Mouse (Mus musculus) embryonic fibroblast, embryonic 13.5 days (primary cell): ENCODE data around the gene A630023A22Rik. TPM values are rescaled to one million over a fixed set of nuclear protein-coding genes. Genes with fewer than 3 reads are reported as not detected.

Experiments used
- H3K27ac ChIP-seq: 2 replicates; pipeline ENCODE4 v1.5.1; 2012; ENCODE audit warnings: low read length, control low read depth, inconsistent platforms; ENCODE audit not compliant: insufficient read depth
- H3K4me1 ChIP-seq: 2 replicates; pipeline ENCODE4 v1.6.1; 2011; ENCODE audit warnings: low read length; ENCODE audit not compliant: control insufficient read depth, insufficient read depth
- H3K4me3 ChIP-seq: 2 replicates; pipeline ENCODE4 v1.5.1; 2011; ENCODE audit warnings: mild to moderate bottlenecking, control low read depth, low read length; ENCODE audit not compliant: insufficient read depth
- CTCF ChIP-seq: IDR thresholded peaks from 2 replicates; pipeline ENCODE4 v1.5.1; 2011; ENCODE audit warnings: mild to moderate bottlenecking, control low read depth, low read length, moderate library complexity, borderline replicate concordance; ENCODE audit not compliant: insufficient read depth
- POLR2A ChIP-seq: IDR thresholded peaks from 2 replicates; pipeline ENCODE4 v1.6.1; 2011; ENCODE audit warnings: low read depth, mild to moderate bottlenecking, control low read depth, low read length, moderate library complexity
- polyA plus RNA-seq: library from polyadenylated mRNA; stranded (reverse); fragments of >200 nt; gene quantifications from 2 replicates; pipeline ENCODE4 v1.2.4, GENCODE M21; 2011; ENCODE audit warnings: low read depth; ENCODE audit not compliant: missing spikeins, insufficient read length

A630023A22Rik gene
- polyA plus RNA-seq: 1.6 and 2.8 TPM in 2 replicates

DNA sequence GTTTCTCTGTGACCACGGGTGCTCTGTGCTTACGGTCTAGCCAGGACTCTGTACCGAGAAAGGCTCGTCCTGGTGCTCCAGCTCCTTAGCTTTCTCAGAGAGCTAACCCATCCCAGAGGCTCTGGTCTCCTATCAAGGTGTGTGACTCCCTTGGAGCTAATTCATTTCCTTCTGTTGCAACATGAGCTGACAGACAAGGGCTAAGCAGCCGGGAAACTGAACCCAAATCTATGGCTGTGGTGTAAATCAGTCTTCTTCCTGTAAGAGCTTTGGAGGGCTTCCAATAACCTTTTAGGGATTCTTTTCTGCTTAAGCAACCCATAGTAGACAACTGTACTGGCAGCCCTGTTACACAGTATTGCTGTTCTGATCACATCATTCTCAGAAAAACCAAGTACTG lies at the start of gene A630023A22Rik:
TSS of gene A630023A22Rik (minus strand) at position 154 of the 400 bp plus-strand sequence.
- TF ChIP-seq CTCF (no peak), POLR2A (no peak)
- peaks cover 15% of the 10 kb centered on the region for H3K4me1 ChIP-seq
- no peak within 1 kb of the TSS for H3K4me3 ChIP-seq
- H3K27ac ChIP-seq: peak within 1 kb of the TSS; percentile 62

DNA sequence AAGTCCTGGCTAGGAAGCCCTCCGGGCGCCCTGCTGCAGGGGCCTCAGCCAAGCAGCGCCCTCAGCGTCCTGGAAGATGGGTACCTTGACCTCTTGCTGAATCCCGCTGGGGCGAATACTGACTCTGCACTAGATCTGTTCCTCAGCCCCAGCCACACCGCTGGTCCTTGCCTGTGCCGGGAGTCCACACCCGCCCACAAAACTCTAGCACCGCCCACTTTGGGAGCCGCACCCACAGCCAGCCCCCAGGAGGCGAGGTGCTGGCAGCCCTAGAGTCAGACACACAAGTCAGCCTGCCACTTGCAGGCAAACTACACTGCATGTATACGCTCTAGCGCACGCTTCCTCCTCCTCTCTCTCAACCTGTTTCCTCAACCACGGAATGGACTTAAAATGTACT lies 49.8 kb upstream of the A630023A22Rik start, which contains the start of gene Npy4r:
TSS of gene Npy4r (minus strand) at position 148 of the 400 bp plus-strand sequence.
- Histone ChIP-seq H3K27ac (no peak within 1 kb of the TSS), H3K4me3 (no peak within 1 kb of the TSS), H3K4me1 (0 out of 2 replicates have a peak, but pooled peaks cover 3% of the 10 kb centered on the region)
- no peak for TF ChIP-seq POLR2A
- no peak for TF ChIP-seq CTCF

DNA sequence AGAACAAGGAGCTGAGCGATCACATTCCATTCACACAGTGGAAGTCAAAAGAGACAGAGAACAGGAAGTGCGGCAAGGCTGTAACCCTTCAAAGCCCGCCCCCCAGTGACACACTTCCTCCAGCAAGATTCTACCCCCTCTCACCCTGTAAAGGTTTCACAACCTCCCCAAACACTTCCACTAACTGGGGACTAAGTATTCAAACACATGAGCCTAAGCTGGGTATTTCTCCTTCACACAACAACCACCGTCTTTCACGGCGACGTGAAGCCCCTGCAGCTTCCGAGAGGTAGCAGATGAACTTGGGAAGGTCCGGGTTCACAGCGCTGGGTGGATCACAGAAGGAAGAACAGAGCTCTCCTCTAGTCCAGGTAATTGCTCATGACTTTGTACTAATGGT lies 40.4 kb upstream of the A630023A22Rik start:
- TF ChIP-seq CTCF (no peak), POLR2A (no peak)
- Histone ChIP-seq H3K4me3 (no peak overlapping the region), H3K27ac (no peak overlapping the region), H3K4me1 (no peaks in the 10 kb centered on the region; the same call in 1 of the 2 replicates)

DNA sequence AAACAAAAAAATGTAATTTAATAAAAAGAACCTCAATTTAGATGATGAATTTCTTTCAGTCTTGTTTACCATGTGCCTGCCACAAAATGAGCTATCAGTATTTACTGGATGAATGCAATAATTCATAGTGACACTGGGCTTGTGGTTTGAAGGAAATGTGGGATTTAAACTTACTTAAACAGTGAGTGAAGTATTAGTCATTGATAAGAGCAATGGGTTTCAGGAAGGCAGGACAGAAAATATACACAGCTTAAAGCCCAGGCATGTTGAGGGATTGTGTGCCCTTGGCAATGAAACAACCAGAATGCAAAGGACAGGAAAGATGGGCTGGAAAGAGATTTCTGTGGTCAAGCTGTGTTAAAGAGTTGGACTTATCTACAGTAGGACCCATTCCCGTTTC lies 39.8 kb upstream of the A630023A22Rik start:
- TF ChIP-seq POLR2A: no peak
- no peak for TF ChIP-seq CTCF
- no peak overlapping the region for H3K4me3 ChIP-seq
- peak overlapping the region; percentile 23; the same call in 1 of the 2 replicates for H3K27ac ChIP-seq
- H3K4me1 ChIP-seq: no peaks in the 10 kb centered on the region; the same call in 1 of the 2 replicates

DNA sequence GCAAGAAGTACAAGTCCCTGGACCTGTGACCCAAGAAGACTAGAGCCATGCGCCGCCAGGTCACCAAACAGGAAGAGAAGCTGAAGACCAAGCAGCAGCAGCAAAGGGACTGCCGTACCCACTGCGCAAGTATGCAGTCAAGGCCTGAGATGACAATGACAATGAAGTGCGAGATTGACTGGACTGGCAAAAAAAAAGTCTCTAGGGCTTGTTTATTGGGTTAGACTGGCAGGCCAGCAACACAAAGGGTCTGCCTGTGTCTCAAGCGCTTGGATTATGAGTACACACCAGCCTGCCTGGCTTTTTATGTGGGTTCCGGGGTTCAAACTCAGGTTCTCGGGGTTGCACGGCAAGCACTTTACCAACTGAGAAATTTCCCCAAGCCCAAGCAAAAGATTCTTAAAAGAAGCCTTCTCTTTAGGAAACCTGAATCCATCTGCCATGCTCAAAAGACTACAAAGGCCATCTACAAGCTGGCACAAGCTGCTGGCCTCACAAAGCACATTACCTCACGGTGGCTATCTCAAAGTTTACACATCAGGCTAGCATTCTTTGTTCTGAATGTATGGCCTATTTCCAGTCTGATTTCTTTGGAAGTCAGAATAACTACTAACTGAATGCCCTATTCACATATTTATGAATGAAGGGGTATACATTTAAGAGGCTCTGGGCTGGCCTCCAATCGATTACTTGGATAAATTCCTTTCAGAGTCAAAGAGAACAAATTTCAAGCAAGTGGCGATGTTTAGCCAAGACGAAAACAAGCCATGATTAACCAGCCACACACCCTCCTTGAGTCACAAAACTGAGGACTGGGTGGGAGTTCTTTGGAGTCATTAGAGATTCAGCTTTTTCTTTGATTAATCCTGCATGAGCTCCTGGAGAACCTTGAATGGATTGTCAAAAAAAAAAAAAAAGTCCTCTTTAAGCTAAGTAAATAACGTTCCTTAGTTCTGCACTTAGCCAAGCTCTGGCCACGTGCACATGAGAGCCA lies 37.4 kb upstream of the A630023A22Rik start:
- TF ChIP-seq CTCF (no peak), POLR2A (no peak)
- H3K4me1 ChIP-seq: no peaks in the 10 kb centered on the region; the same call in 1 of the 2 replicates
- H3K4me3 ChIP-seq: no peak overlapping the region
- no peak overlapping the region for H3K27ac ChIP-seq

DNA sequence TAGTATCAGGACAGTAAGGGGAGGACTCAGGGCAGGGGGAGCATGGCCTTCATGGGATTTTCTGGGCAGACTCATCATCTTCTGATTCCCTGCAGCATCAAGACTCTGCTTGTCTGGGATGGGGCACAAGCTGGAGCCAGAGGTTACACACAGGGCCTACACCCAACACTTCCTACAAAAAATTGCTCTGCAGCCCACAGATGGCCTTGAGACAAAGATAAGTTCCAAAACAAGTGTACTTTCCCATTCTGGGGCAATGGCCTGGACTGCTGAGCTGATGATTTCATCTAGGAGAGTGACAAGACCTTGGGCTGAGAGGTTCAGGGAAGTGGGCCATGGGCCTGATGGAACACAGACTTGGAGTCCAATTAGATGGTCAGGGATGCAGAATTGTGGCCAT lies 32.8 kb upstream of the A630023A22Rik start:
- Histone ChIP-seq H3K4me1 (no peaks in the 10 kb centered on the region), H3K27ac (no peak overlapping the region), H3K4me3 (no peak overlapping the region)
- TF ChIP-seq CTCF (no peak), POLR2A (no peak)

DNA sequence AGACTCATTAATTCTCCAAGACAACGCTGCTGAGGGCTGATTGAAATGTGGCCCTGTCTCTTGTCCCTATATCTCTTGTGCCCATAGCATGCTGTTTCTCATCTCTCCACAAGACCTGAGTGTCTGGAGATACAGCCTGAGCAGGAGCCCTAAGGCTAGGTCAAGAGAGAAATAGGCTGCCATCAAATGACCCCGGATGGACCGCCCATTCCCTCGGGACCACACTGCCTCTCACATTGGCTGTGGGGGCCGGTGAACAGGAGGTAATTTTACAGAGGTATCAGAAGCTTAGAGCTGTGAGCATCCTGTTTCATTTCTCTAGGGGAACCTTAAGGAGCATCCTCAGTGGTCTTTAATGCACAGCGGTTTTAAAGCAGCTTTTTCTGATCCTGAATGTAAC lies 28.7 kb upstream of the A630023A22Rik start:
- TF ChIP-seq POLR2A: no peak
- no peak for TF ChIP-seq CTCF
- H3K4me1 ChIP-seq: no peaks in the 10 kb centered on the region
- H3K4me3 ChIP-seq: no peak overlapping the region
- no peak overlapping the region for H3K27ac ChIP-seq

DNA sequence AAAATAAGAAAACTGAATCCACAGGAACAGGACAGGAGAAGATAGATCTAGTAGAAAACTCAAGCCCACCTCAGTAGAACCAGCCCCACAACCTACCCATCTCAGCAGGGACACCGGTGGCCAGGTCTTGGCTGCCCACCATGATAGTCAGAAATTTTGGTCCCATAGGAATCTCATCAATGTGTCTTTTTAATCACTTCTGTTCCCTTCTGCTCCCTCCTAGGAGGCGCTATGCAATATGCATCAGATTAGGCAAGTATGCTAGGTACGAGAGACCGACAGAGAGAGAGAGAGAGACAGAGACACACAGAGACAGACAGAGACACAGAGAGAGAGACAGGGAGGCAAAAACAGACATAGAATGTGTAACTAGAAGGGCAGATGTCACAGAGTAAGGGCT lies 19.1 kb upstream of the A630023A22Rik start:
- Histone ChIP-seq H3K4me1 (no peaks in the 10 kb centered on the region), H3K27ac (no peak overlapping the region), H3K4me3 (no peak overlapping the region)
- no peak for TF ChIP-seq POLR2A
- no peak for TF ChIP-seq CTCF

DNA sequence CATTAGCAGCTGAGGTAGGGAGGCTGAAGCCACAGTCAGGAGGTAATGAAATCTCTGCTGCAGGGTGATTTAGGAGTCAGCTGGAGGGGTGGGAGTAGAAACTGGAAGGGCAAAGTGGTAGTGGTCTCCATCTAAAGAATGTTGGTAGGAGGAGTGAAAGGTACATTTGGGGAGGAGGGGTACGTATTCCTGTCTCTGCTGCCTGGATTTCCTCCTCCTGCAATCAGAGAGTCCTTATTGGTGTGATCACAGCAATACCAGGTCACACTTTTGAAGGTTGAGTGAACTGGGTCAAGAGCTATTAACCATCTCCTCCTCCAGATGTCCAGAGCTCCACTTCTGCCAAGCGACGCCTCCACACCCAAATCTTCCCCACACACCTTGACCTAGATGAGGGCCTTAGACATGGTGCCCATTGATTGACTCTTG lies 18.4 kb upstream of the A630023A22Rik start:
- Histone ChIP-seq H3K4me1 (no peaks in the 10 kb centered on the region), H3K27ac (no peak overlapping the region), H3K4me3 (no peak overlapping the region)
- TF ChIP-seq POLR2A: no peak
- TF ChIP-seq CTCF: no peak
